Mouse (Mus musculus) cerebellum, postnatal 4 days (tissue): ENCODE measurements around the gene Tent5b.

ENCODE experiments used
- DNase-seq, 2 experiments: peaks; one replicate each; pipeline ENCODE4 v3.0.0; 2022; ENCODE audit warnings: low spot score in 2 of 2, mixed read lengths in 1 of 2

Tent5b gene

GRCm38 (mm10) chr4:133469122-133469521 lies 10.8 kb upstream of the Tent5b start:
- DNase-seq, result no peak

GRCm38 (mm10) chr4:133471135-133471821 lies 8.7 kb upstream of the Tent5b start:
- no peak for DNase-seq

GRCm38 (mm10) chr4:133473833-133474232 lies 6.1 kb upstream of the Tent5b start:
- DNase-seq, result no peak

GRCm38 (mm10) chr4:133480185-133480537 lies 229 bp downstream of the Tent5b start:
- DNase-seq, result no peak

- DNase-seq, result no peak
These were observed 822 bp downstream of the Tent5b start for GRCm38 (mm10) chr4:133480754-133481153.

- no peak for DNase-seq
These were observed 1.6 kb downstream of the Tent5b start for GRCm38 (mm10) chr4:133481488-133481887.

GRCm38 (mm10) chr4:133482479-133482878 lies 2.5 kb downstream of the Tent5b start:
- DNase-seq, result no peak

- DNase-seq, result no peak
These were observed 4.5 kb downstream of the Tent5b start for GRCm38 (mm10) chr4:133484266-133485025.

GRCm38 (mm10) chr4:133485691-133486425 lies 5.9 kb downstream of the Tent5b start:
- DNase-seq, result no peak

- no peak for DNase-seq
These were observed 6.9 kb downstream of the Tent5b start for GRCm38 (mm10) chr4:133486673-133487357.

GRCm38 (mm10) chr4:133488619-133489392 lies 8.9 kb downstream of the Tent5b start:
- DNase-seq, result no peak

GRCm38 (mm10) chr4:133489489-133490245 lies 9.7 kb downstream of the Tent5b start:
- no peak for DNase-seq

- no peak for DNase-seq
These were observed 11.9 kb downstream of the Tent5b start for GRCm38 (mm10) chr4:133491800-133492199.

GRCm38 (mm10) chr4:133493895-133494294 lies 14.0 kb downstream of the Tent5b start:
- no peak for DNase-seq

GRCm38 (mm10) chr4:133494432-133494831 lies 14.5 kb downstream of the Tent5b start:
- DNase-seq, result peak; percentile 79 to 90

GRCm38 (mm10) chr4:133494867-133495266 lies 14.9 kb downstream of the Tent5b start:
- no peak for DNase-seq

- DNase-seq, result peak in 1 of 2 experiments; percentile 55
These were observed 15.8 kb downstream of the Tent5b start for GRCm38 (mm10) chr4:133495711-133496110.

GRCm38 (mm10) chr4:133496738-133497445 lies 17.0 kb downstream of the Tent5b start:
- DNase-seq, result no peak

- DNase-seq, result no peak
These were observed 17.7 kb downstream of the Tent5b start for GRCm38 (mm10) chr4:133497461-133498159.
